Mouse (Mus musculus) liver, embryonic 16.5 days (tissue): ENCODE results near the gene AB124611. TPM values are rescaled to one million over a fixed set of nuclear protein-coding genes. Genes with fewer than 3 reads are reported as not detected.
"Not testable (repeated sequence)": the region's sequence is repeated elsewhere in the genome, so short reads cannot be mapped to it uniquely, and the experiment has no call there.

Experiments
- ATAC-seq: fragments of 200-750 bp; cut with Nextera tagmentation; 2 replicates; pipeline ENCODE4 v1.8.0; 2017; ENCODE audit warnings: low read depth, mild to moderate bottlenecking, moderate number of reproducible peaks, moderate library complexity
- H3K27ac ChIP-seq: fragments of 300-500 bp; sonication (generic); 2 replicates; pipeline ENCODE4 v1.5.1; 2014; ENCODE audit warnings: mild to moderate bottlenecking, low read length
- H3K27me3 ChIP-seq: fragments of 300-500 bp; sonication (generic); 2 replicates; pipeline ENCODE4 v1.6.1; 2014; ENCODE audit warnings: low read depth, low read length, mixed read lengths; ENCODE audit not compliant: control insufficient read depth, insufficient read depth
- H3K36me3 ChIP-seq: fragments of 300-500 bp; sonication (generic); 2 replicates; pipeline ENCODE4 v1.6.1; 2014; ENCODE audit warnings: mild to moderate bottlenecking; ENCODE audit not compliant: control insufficient read depth, insufficient read depth
- H3K4me1 ChIP-seq: fragments of 300-500 bp; sonication (generic); 2 replicates; pipeline ENCODE4 v1.6.1; 2014; ENCODE audit warnings: low read depth, low read length, mixed read lengths; ENCODE audit not compliant: control insufficient read depth
- H3K4me2 ChIP-seq: fragments of 300-500 bp; sonication (generic); 2 replicates; pipeline ENCODE4 v1.6.1; 2014; ENCODE audit warnings: low read depth, low read length, mixed read lengths
- H3K4me3 ChIP-seq: fragments of 300-500 bp; sonication (generic); 2 replicates; pipeline ENCODE4 v1.5.1; 2014; ENCODE audit warnings: low read depth, mild to moderate bottlenecking, low read length
- H3K9ac ChIP-seq: fragments of 300-500 bp; sonication (generic); 2 replicates; pipeline ENCODE4 v1.6.1; 2014; ENCODE audit warnings: low read depth, low read length
- H3K9me3 ChIP-seq: fragments of 300-500 bp; sonication (generic); replicated peaks from 2 replicates; pipeline ENCODE4 v1.6.1; 2016; ENCODE audit warnings: low read length; ENCODE audit not compliant: control insufficient read depth
- WGBS: fragments of 180-500 bp; shearing (Covaris S2); extraction: QIAGEN DNeasy Blood & Tissue Kit; methylation state at CpG from one replicate; pipeline ENCODE4 v1.1.7; 2014; ENCODE audit not compliant: insufficient replicate concordance; 5-methylcytosine and 5-hydroxymethylcytosine counted together
- polyA plus RNA-seq: library from polyadenylated mRNA; unstranded; fragments of >200 nt; fragmentation: Nextera tagmentation; extraction: Ambion mirVana; gene quantifications from 2 replicates; pipeline ENCODE4 v1.2.1, GENCODE M21; 2015

Gene AB124611
- polyA plus RNA-seq, 1 experiment from 2014 or later: 11.3 TPM

- no peak for ATAC-seq
- 61% methylated on average over 9 of the region's 9 CpGs for WGBS
- H3K4me1 ChIP-seq: peaks cover 17% of the 10 kb centered on the region
- no peaks in the 10 kb centered on the region for H3K27me3 ChIP-seq
- H3K4me3 ChIP-seq: peak overlapping the region; percentile 82
- peak overlapping the region; percentile 88 for H3K27ac ChIP-seq
- peak overlapping the region; percentile 47 for H3K9ac ChIP-seq
- peaks cover 5% of the 10 kb centered on the region for H3K36me3 ChIP-seq
- no peaks in the 10 kb centered on the region for H3K9me3 ChIP-seq
- peak overlapping the region; percentile 73 for H3K4me2 ChIP-seq
These were observed 14.9 kb upstream of the AB124611 start for GRCm38 (mm10) chr9:21511052-21511451.

GRCm38 (mm10) chr9:21513466-21513865 is 12.5 kb upstream of the AB124611 start:
- 95% methylated on average over 4 of the region's 4 CpGs for WGBS
- no peak overlapping the region for H3K9ac ChIP-seq
- H3K4me2 ChIP-seq: no peak overlapping the region
- no peaks in the 10 kb centered on the region for H3K36me3 ChIP-seq
- H3K4me3 ChIP-seq: no peak overlapping the region
- H3K4me1 ChIP-seq: peaks cover 17% of the 10 kb centered on the region
- ATAC-seq: no peak
- H3K27me3 ChIP-seq: no peaks in the 10 kb centered on the region
- H3K27ac ChIP-seq: no peak overlapping the region
- H3K9me3 ChIP-seq: no peaks in the 10 kb centered on the region

DNA sequence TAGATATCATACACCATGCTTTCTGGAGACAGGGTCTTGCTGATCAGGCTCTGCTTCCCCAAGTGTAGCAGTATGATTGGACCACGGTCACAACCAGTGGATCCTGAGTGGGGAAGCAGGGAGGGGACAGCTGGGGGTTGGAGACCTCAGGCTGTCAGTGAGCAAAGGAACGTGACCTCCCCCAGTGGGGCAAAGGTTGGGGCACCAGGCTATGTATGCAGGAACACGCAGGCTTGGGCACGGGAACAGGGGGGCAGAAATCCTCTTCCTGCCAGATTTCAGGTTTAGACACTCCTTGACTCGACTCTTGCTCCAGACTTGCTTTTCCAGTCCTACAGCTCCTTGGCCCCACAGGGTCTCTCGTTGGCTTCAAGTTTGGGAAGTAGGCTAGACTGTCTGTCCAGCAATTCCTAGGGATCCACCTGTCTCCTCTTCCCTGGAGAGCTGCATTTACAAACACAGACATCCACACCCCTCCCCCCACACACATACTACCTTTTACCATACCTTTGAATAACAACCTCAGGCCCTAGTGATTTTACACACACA is 8.0 kb upstream of the AB124611 start:
- Histone ChIP-seq H3K36me3 (no peaks in the 10 kb centered on the region), H3K4me1 (no peaks in the 10 kb centered on the region), H3K4me2 (no peak overlapping the region), H3K9me3 (no peaks in the 10 kb centered on the region), H3K27me3 (no peaks in the 10 kb centered on the region), H3K27ac (no peak overlapping the region), H3K4me3 (no peak overlapping the region), H3K9ac (no peak overlapping the region)
- ATAC-seq: no peak
- WGBS: 67% methylated on average over 6 of the region's 6 CpGs

GRCm38 (mm10) chr9:21518690-21519089 is 7.3 kb upstream of the AB124611 start:
- not testable (repeated sequence) for H3K27me3 ChIP-seq, H3K9me3 ChIP-seq, H3K4me1 ChIP-seq, H3K4me3 ChIP-seq, H3K4me2 ChIP-seq, ATAC-seq, H3K9ac ChIP-seq, H3K27ac ChIP-seq, H3K36me3 ChIP-seq
- 69% methylated on average over 6 of the region's 6 CpGs for WGBS

DNA sequence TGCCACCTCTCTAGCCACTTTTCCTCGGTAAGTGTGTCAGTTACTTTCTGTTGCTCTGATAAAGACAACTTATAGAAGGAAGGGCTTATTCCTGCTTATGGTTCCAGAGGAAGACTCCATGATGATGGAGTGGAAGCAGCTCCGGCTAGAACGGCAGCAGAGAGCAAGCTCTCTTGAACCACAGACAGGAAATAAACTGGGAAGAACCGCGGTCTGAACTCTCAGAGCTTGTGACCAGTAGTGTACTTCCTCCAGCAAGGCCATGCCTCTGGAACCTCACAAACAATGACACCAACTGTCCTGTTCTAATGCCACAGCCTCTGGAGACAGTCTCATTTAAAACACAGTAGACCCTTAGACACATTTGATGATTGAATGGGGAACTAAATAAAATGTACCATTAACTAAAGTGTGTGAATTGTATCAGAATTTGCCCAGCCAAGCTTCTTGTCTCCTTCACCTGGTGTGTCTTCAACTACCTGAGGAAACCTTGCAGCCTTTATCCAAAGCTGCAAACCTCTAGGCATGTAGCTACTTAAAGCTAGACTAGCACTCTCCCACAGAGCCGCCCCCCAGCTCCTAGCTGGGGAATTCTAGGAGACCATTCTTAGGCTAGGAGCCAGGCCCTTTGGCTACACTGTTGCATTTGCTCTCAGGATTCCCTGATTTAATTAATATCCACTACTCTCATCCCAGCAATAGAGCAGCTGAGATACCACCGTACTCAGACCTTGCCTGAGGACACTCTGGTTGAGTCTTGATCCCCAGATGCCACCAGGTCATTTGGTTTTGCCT is 637 bp upstream of the AB124611 start:
- 32% methylated on average over 7 of the region's 7 CpGs for WGBS
- ATAC-seq: no peak
- H3K4me2 ChIP-seq: 0 out of 2 replicates have a peak overlapping the region, but pooled peaks have one; percentile 21

DNA sequence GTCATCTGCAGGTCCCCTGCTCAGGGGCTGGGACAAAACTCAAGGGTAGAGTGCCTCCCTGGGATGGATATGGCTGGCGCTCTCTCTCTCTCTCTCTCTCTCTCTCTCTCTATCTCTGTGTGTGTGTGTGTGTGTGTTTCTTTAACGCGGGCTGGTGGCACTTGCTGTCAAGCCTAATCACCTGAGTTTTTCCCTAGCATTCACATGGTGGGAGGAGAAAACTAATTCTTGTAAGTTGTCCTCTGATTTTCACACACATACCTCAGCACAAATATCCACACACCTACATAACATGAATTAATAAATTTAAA is 613 bp downstream of the AB124611 start:
- ATAC-seq: no peak
- Histone ChIP-seq H3K27ac (peak overlapping the region; percentile 45), H3K4me2 (no peak overlapping the region), H3K4me3 (peak overlapping the region; percentile 39), H3K27me3 (no peaks in the 10 kb centered on the region), H3K9me3 (no peaks in the 10 kb centered on the region), H3K36me3 (no peaks in the 10 kb centered on the region), H3K9ac (no peak overlapping the region), H3K4me1 (no peaks in the 10 kb centered on the region)
- 33% methylated on average over 3 of the region's 3 CpGs for WGBS

More for the DNA sequence above, 637 bp upstream of the AB124611 start:
- no peaks in the 10 kb centered on the region for H3K9me3 ChIP-seq
- no peaks in the 10 kb centered on the region for H3K4me1 ChIP-seq
- no peak overlapping the region for H3K4me3 ChIP-seq
- no peaks in the 10 kb centered on the region for H3K27me3 ChIP-seq
- H3K27ac ChIP-seq: peak overlapping the region; percentile 39
- H3K9ac ChIP-seq: no peak overlapping the region
- no peaks in the 10 kb centered on the region for H3K36me3 ChIP-seq

DNA sequence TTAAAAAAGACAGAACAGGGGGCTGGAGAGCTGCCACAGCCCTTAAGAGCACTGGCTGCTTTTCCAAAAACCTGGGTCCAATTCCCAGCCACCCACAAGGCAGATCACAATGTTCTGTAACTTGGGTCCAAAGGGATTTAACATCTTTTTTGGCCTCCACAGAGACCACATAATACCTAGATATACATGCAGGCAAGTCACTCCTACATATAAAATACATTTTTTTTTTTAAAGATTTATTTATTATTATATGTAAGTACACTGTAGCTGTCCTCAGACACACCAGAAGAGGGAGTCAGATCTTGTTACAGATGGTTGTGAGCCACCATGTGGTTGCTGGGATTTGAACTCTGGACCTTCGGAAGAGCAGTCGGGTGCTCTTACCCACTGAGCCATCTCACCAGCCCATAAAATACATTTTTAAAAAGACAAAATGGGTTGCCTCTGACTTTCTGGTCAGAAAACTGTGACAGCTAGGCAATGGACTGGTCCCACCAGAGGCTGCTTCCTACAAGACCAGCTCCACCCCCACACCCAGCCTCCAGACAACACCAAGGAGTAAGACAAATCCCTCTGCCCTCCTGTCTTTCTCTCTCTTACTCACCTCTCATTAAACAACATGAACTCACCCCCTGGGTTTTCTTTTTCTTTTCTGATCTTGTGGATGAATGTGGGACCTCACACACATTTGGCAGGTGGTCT is 1.3 kb downstream of the AB124611 start:
- no peaks in the 10 kb centered on the region for H3K36me3 ChIP-seq
- H3K4me3 ChIP-seq: 0 out of 2 replicates have a peak overlapping the region, but pooled peaks have one; percentile 5
- no peak overlapping the region; the same call in 1 of the 2 replicates for H3K4me2 ChIP-seq
- H3K4me1 ChIP-seq: no peaks in the 10 kb centered on the region
- 0 out of 2 replicates have a peak overlapping the region, but pooled peaks have one; percentile 16 for H3K27ac ChIP-seq
- H3K9ac ChIP-seq: no peak overlapping the region
- WGBS: 84% methylated on average over 2 of the region's 2 CpGs
- no peak for ATAC-seq
- no peaks in the 10 kb centered on the region for H3K9me3 ChIP-seq
- H3K27me3 ChIP-seq: no peaks in the 10 kb centered on the region

DNA sequence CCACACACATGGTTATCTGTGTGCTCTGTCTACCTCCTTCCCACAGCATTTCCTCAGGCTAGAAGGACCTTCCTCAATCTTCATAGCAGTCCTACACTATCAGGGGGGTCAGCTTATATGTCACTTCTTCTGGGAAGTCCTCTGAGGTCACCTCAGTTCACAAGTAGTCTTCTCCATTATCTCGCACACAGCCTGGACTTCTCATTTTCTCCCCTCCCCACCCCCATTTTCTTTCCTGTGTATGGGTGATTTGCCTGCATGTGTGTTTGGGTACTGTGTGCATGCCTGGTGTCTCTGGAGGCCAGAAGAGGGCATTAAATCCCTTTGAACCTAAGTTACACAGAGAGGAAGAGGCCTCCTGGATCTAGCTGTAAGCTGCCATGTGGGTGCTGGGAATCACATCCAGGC is 1.9 kb downstream of the AB124611 start:
- Histone ChIP-seq H3K27me3 (no peaks in the 10 kb centered on the region), H3K9me3 (no peaks in the 10 kb centered on the region), H3K4me3 (no peak overlapping the region), H3K9ac (no peak overlapping the region), H3K27ac (no peak overlapping the region), H3K36me3 (no peaks in the 10 kb centered on the region), H3K4me1 (no peaks in the 10 kb centered on the region), H3K4me2 (no peak overlapping the region)
- ATAC-seq: peak; percentile 58; the same call in 1 of the 2 replicates
- WGBS: 19% methylated on average over 1 of the region's 1 CpGs

DNA sequence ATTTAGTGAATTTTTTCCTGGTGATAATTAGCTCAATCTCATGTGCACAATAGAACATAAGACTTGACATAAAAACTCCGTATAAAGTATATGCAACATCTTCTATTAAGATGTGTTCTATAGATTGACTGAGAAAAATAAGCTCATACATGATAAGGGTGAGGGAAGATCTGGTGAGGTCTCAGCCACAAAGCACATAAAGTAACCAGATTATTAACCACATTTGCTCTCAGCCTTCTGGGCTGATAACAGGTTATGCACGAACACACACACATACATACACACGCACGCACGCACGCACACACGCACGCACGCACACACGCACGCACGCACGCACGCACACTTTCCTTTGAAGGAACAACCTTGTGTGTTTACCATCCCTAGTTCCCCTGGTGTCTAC is 10.5 kb downstream of the AB124611 start:
- H3K4me3 ChIP-seq: no peak overlapping the region
- no peaks in the 10 kb centered on the region for H3K36me3 ChIP-seq
- no peak overlapping the region for H3K4me2 ChIP-seq
- H3K27ac ChIP-seq: no peak overlapping the region
- no peak overlapping the region for H3K9ac ChIP-seq
- peaks cover 4% of the 10 kb centered on the region; the same call in 1 of the 2 replicates for H3K4me1 ChIP-seq
- no peak for ATAC-seq
- H3K27me3 ChIP-seq: no peaks in the 10 kb centered on the region
- WGBS: 63% methylated on average over 14 of the region's 14 CpGs
- no peaks in the 10 kb centered on the region for H3K9me3 ChIP-seq
